Mouse (Mus musculus): Measurements from ENCODE around the gene Pik3ap1. TPM values are rescaled to one million over a fixed set of nuclear protein-coding genes. Genes with fewer than 3 reads are reported as not detected.
"Not testable (repeated sequence)": the region's sequence is repeated elsewhere in the genome, so short reads cannot be mapped to it uniquely, and the experiment has no call there.

The Pik3ap1 gene
- polyA plus RNA-seq, 1 experiment from 2014 or later = 2.0 TPM

GRCm38 (mm10) chr19:41313663-41314062, 71.2 kb downstream of the Pik3ap1 start:
- ATAC-seq (ENCODE audit: insufficient read depth, low FRiP score, low TSS enrichment) = no peak
- H3K4me2 ChIP-seq (ENCODE audit: low read depth) = no peak overlapping the region
- no peaks in the 10 kb centered on the region for H3K36me3 ChIP-seq (ENCODE audit: control insufficient read depth, insufficient read depth, low read length)
- DNase-seq (ENCODE audit: low spot score) = peak; percentile 55
- no peaks in the 10 kb centered on the region for H3K27me3 ChIP-seq (ENCODE audit: control insufficient read depth, insufficient read depth, low read length)
- H3K4me3 ChIP-seq (ENCODE audit: low read depth, low read length) = no peak overlapping the region
- 24% methylated on average over 6 of the region's 6 CpGs for WGBS
- no peaks in the 10 kb centered on the region for H3K9me3 ChIP-seq (ENCODE audit: control insufficient read depth, low read length)
- no peak overlapping the region for H3K27ac ChIP-seq (ENCODE audit: low read depth, low read length)
- 0 out of 2 replicates have a peak, but pooled peaks cover 3% of the 10 kb centered on the region for H3K4me1 ChIP-seq (ENCODE audit: control insufficient read depth, insufficient read depth, low read length)
- H3K9ac ChIP-seq (ENCODE audit: low read length) = no peak overlapping the region

DNA sequence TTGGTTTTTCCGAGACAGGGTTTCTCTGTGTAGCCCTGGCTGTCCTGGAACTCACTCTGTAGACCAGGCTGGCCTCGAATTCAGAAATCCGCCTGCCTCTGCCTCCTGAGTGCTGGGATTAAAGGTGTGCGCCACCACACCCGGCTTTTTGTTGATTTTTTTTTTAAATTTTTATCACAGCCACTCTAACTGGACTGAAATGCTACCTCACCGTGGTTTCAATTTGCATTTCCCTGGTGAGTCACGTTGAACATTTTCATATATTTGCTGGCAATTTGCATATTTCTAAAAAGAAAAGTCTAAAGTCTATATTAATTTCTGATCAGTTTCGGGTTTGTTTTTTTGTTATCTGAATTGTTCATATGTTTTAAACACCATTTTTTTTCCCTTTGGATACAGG, 72.3 kb downstream of the Pik3ap1 start:
- ATAC-seq (ENCODE audit: insufficient read depth, low FRiP score, low TSS enrichment); DNase-seq (ENCODE audit: low spot score); H3K4me1 ChIP-seq (ENCODE audit: control insufficient read depth, insufficient read depth, low read length); H3K4me2 ChIP-seq (ENCODE audit: low read depth); H3K9me3 ChIP-seq (ENCODE audit: control insufficient read depth, low read length); H3K27me3 ChIP-seq (ENCODE audit: control insufficient read depth, insufficient read depth, low read length); H3K36me3 ChIP-seq (ENCODE audit: control insufficient read depth, insufficient read depth, low read length); H3K4me3 ChIP-seq (ENCODE audit: low read depth, low read length); H3K27ac ChIP-seq (ENCODE audit: low read depth, low read length); H3K9ac ChIP-seq (ENCODE audit: low read length): not testable (repeated sequence)
- 91% methylated on average over 8 of the region's 8 CpGs for WGBS

DNA sequence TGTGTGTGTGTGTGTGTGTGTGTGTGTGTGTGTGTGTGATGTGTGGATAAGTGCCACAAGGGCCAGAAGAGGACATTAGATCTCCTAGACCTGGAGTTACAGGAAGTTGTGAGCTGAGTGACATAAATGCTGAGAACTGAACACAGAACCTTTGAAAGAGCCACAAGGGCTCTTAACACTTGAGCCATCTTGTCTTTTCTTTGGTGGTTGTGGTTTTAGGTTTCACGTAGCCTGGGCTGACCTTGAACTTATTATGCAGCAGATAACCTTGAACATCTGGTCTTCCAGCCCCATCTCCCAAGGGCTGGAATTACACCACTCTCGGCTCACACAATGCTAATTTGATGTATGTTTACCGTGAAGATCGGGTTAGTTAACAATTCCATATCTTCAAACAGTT, 72.9 kb downstream of the Pik3ap1 start:
- H3K9me3 ChIP-seq (ENCODE audit: control insufficient read depth, low read length) = no peaks in the 10 kb centered on the region
- no peak overlapping the region for H3K4me3 ChIP-seq (ENCODE audit: low read depth, low read length)
- H3K36me3 ChIP-seq (ENCODE audit: control insufficient read depth, insufficient read depth, low read length) = no peaks in the 10 kb centered on the region
- no peak for DNase-seq (ENCODE audit: low spot score)
- no peak for ATAC-seq (ENCODE audit: insufficient read depth, low FRiP score, low TSS enrichment)
- no peak overlapping the region for H3K4me2 ChIP-seq (ENCODE audit: low read depth)
- H3K27ac ChIP-seq (ENCODE audit: low read depth, low read length) = no peak overlapping the region
- no peak overlapping the region for H3K9ac ChIP-seq (ENCODE audit: low read length)
- 0 out of 2 replicates have a peak, but pooled peaks cover 3% of the 10 kb centered on the region for H3K4me1 ChIP-seq (ENCODE audit: control insufficient read depth, insufficient read depth, low read length)
- 78% methylated on average over 4 of the region's 4 CpGs for WGBS
- H3K27me3 ChIP-seq (ENCODE audit: control insufficient read depth, insufficient read depth, low read length) = no peaks in the 10 kb centered on the region

- H3K36me3 ChIP-seq (ENCODE audit: control insufficient read depth, insufficient read depth, low read length) = no peaks in the 10 kb centered on the region
- peak overlapping the region; percentile 43 for H3K4me2 ChIP-seq (ENCODE audit: low read depth)
- peak overlapping the region; percentile 16; the same call in 1 of the 2 replicates for H3K4me3 ChIP-seq (ENCODE audit: low read depth, low read length)
- no peak overlapping the region for H3K9ac ChIP-seq (ENCODE audit: low read length)
- H3K27ac ChIP-seq (ENCODE audit: low read depth, low read length) = no peak overlapping the region
- peak; percentile 67; the same call in 1 of the 2 replicates for ATAC-seq (ENCODE audit: insufficient read depth, low FRiP score, low TSS enrichment)
- H3K4me1 ChIP-seq (ENCODE audit: control insufficient read depth, insufficient read depth, low read length) = 0 out of 2 replicates have a peak, but pooled peaks cover 3% of the 10 kb centered on the region
- no peaks in the 10 kb centered on the region for H3K9me3 ChIP-seq (ENCODE audit: control insufficient read depth, low read length)
- DNase-seq (ENCODE audit: low spot score) = peak; percentile 52
- H3K27me3 ChIP-seq (ENCODE audit: control insufficient read depth, insufficient read depth, low read length) = no peaks in the 10 kb centered on the region
- 29% methylated on average over 20 of the region's 20 CpGs for WGBS
Measured at GRCm38 (mm10) chr19:41310971-41311703, 73.8 kb downstream of the Pik3ap1 start.

DNA sequence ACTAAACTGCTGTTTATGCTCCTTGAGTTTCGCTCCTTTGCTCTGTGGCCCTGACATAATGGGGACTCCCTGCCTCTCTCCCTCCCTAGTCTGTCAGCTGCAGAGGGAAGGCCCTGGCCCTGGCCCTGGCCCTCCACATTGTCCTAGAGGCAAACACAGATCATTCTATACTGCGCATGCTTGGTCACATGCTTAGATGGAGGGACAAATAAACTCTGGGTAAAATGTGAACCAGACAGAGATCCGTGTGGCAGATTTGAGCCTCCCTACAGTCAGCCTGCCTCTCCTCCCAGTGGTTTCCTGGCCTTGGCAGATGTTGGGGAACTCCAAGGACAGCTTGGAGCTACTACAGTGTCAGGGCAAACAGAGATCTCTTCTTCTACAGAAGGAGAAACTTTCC, 81.0 kb downstream of the Pik3ap1 start:
- WGBS = 72% methylated on average over 3 of the region's 3 CpGs
- no peak overlapping the region for H3K4me2 ChIP-seq (ENCODE audit: low read depth)
- ATAC-seq (ENCODE audit: insufficient read depth, low FRiP score, low TSS enrichment) (no peak), DNase-seq (ENCODE audit: low spot score) (no peak)
- H3K9me3 ChIP-seq (ENCODE audit: control insufficient read depth, low read length) = no peaks in the 10 kb centered on the region
- no peaks in the 10 kb centered on the region for H3K27me3 ChIP-seq (ENCODE audit: control insufficient read depth, insufficient read depth, low read length)
- no peaks in the 10 kb centered on the region; the same call in 1 of the 2 replicates for H3K4me1 ChIP-seq (ENCODE audit: control insufficient read depth, insufficient read depth, low read length)
- H3K9ac ChIP-seq (ENCODE audit: low read length) = no peak overlapping the region
- no peak overlapping the region for H3K27ac ChIP-seq (ENCODE audit: low read depth, low read length)
- H3K36me3 ChIP-seq (ENCODE audit: control insufficient read depth, insufficient read depth, low read length) = no peaks in the 10 kb centered on the region
- H3K4me3 ChIP-seq (ENCODE audit: low read depth, low read length) = no peak overlapping the region

- no peak overlapping the region for H3K4me2 ChIP-seq (ENCODE audit: low read depth)
- no peak overlapping the region for H3K4me3 ChIP-seq (ENCODE audit: low read depth, low read length)
- no peak for DNase-seq (ENCODE audit: low spot score)
- H3K27me3 ChIP-seq (ENCODE audit: control insufficient read depth, insufficient read depth, low read length) = no peaks in the 10 kb centered on the region
- 83% methylated on average over 6 of the region's 6 CpGs for WGBS
- no peak for ATAC-seq (ENCODE audit: insufficient read depth, low FRiP score, low TSS enrichment)
- no peaks in the 10 kb centered on the region for H3K9me3 ChIP-seq (ENCODE audit: control insufficient read depth, low read length)
- H3K27ac ChIP-seq (ENCODE audit: low read depth, low read length) = no peak overlapping the region
- H3K9ac ChIP-seq (ENCODE audit: low read length) = no peak overlapping the region
- H3K36me3 ChIP-seq (ENCODE audit: control insufficient read depth, insufficient read depth, low read length) = no peaks in the 10 kb centered on the region
- no peaks in the 10 kb centered on the region; the same call in 1 of the 2 replicates for H3K4me1 ChIP-seq (ENCODE audit: control insufficient read depth, insufficient read depth, low read length)
Measured at GRCm38 (mm10) chr19:41303433-41303832, 81.5 kb downstream of the Pik3ap1 start.

DNA sequence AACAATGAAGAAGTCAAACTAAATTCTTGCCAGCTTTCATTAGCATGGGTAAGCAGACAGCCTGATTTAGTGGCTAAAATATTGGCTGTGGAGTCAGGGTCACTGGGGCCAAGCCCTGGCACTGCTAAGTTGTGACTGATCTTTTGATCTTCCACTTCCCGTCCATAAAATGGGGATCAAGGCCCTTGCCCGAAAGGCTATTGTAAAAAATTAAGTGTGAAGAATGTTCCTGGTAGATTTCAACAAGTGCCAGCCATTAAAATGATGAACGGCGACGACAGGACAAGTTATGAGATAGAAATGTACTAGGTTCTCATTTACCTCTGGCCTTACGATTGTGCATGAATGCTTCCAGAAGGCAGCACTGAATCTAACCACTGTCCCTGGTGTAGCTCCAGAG, 83.0 kb downstream of the Pik3ap1 start:
- Histone ChIP-seq H3K9me3 (ENCODE audit: control insufficient read depth, low read length) (no peaks in the 10 kb centered on the region), H3K4me2 (ENCODE audit: low read depth) (no peak overlapping the region), H3K27ac (ENCODE audit: low read depth, low read length) (no peak overlapping the region), H3K9ac (ENCODE audit: low read length) (no peak overlapping the region), H3K36me3 (ENCODE audit: control insufficient read depth, insufficient read depth, low read length) (no peaks in the 10 kb centered on the region), H3K27me3 (ENCODE audit: control insufficient read depth, insufficient read depth, low read length) (no peaks in the 10 kb centered on the region), H3K4me1 (ENCODE audit: control insufficient read depth, insufficient read depth, low read length) (no peaks in the 10 kb centered on the region; the same call in 1 of the 2 replicates), H3K4me3 (ENCODE audit: low read depth, low read length) (no peak overlapping the region)
- WGBS = 56% methylated on average over 6 of the region's 6 CpGs
- ATAC-seq (ENCODE audit: insufficient read depth, low FRiP score, low TSS enrichment) (no peak), DNase-seq (ENCODE audit: low spot score) (no peak)

GRCm38 (mm10) chr19:41299446-41299845, 85.5 kb downstream of the Pik3ap1 start:
- H3K4me1 ChIP-seq (ENCODE audit: control insufficient read depth, insufficient read depth, low read length) = no peaks in the 10 kb centered on the region; the same call in 1 of the 2 replicates
- no peak overlapping the region for H3K4me2 ChIP-seq (ENCODE audit: low read depth)
- no peak for ATAC-seq (ENCODE audit: insufficient read depth, low FRiP score, low TSS enrichment)
- H3K9ac ChIP-seq (ENCODE audit: low read length) = no peak overlapping the region
- WGBS = 90% methylated on average over 8 of the region's 8 CpGs
- no peak overlapping the region for H3K4me3 ChIP-seq (ENCODE audit: low read depth, low read length)
- DNase-seq (ENCODE audit: low spot score) = no peak
- H3K27ac ChIP-seq (ENCODE audit: low read depth, low read length) = no peak overlapping the region
- H3K27me3 ChIP-seq (ENCODE audit: control insufficient read depth, insufficient read depth, low read length) = no peaks in the 10 kb centered on the region
- H3K9me3 ChIP-seq (ENCODE audit: control insufficient read depth, low read length) = no peaks in the 10 kb centered on the region
- H3K36me3 ChIP-seq (ENCODE audit: control insufficient read depth, insufficient read depth, low read length) = no peaks in the 10 kb centered on the region

DNA sequence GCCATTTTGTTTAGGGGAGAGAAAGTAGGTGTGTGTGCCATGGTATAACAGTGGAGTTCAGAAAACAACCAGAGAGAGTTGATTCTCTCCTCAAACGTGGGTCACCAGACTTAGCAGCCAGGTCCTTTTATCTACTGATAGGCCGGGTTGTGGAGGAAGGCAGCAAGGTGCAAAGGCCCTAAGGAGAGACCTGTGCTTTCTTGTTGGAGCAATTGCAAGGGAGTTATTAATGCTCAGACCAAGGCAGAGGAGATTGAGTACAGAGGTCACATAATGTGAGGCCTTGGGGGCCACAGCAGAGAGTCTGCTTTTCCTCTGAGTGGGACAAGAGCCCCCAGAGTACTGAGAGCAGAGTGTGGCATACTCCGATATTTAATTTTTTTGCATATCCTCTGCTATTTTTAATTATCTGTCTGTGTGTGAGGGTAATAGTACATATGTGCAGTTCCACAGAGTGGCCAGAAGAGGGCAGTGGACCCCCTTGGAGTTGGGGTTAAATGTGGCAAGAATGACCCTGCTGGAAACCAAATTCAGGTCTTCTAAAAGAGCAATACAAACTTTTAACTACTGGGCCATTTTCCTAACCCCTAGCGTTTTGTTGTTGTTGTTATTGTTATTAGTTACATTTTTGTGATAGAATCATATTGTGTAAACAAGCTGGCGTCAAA, 93.8 kb downstream of the Pik3ap1 start:
- 59% methylated on average over 5 of the region's 5 CpGs for WGBS
- no peak for DNase-seq (ENCODE audit: low spot score)
- no peak overlapping the region for H3K27ac ChIP-seq (ENCODE audit: low read depth, low read length)
- no peaks in the 10 kb centered on the region for H3K4me1 ChIP-seq (ENCODE audit: control insufficient read depth, insufficient read depth, low read length)
- no peaks in the 10 kb centered on the region for H3K36me3 ChIP-seq (ENCODE audit: control insufficient read depth, insufficient read depth, low read length)
- no peak overlapping the region for H3K4me3 ChIP-seq (ENCODE audit: low read depth, low read length)
- no peak for ATAC-seq (ENCODE audit: insufficient read depth, low FRiP score, low TSS enrichment)
- H3K9me3 ChIP-seq (ENCODE audit: control insufficient read depth, low read length) = no peaks in the 10 kb centered on the region
- H3K9ac ChIP-seq (ENCODE audit: low read length) = no peak overlapping the region
- no peak overlapping the region for H3K4me2 ChIP-seq (ENCODE audit: low read depth)
- H3K27me3 ChIP-seq (ENCODE audit: control insufficient read depth, insufficient read depth, low read length) = no peaks in the 10 kb centered on the region
